Mouse (Mus musculus) limb, embryonic 15.5 days (tissue): ENCODE data around the gene 1700021F05Rik. TPM values are rescaled to one million over a fixed set of nuclear protein-coding genes. Genes with fewer than 3 reads are reported as not detected.

Source experiments
- ATAC-seq: fragments of 200-750 bp; cut with Nextera tagmentation; 2 replicates; pipeline ENCODE4 v1.8.0; 2017; ENCODE audit warnings: low read depth, moderate TSS enrichment; ENCODE audit not compliant: insufficient number of reproducible peaks, low FRiP score, low TSS enrichment
- H3K27ac ChIP-seq: fragments of 300-500 bp; sonication (generic); 2 replicates; pipeline ENCODE4 v1.5.1; 2015; ENCODE audit warnings: moderate library complexity, mild to moderate bottlenecking, inconsistent platforms
- H3K27me3 ChIP-seq: fragments of 300-500 bp; sonication (generic); 2 replicates; pipeline ENCODE4 v1.6.1; 2015; ENCODE audit warnings: inconsistent platforms
- H3K36me3 ChIP-seq: fragments of 300-500 bp; sonication (generic); 2 replicates; pipeline ENCODE4 v1.6.1; 2015; ENCODE audit warnings: inconsistent platforms
- H3K4me1 ChIP-seq: fragments of 300-500 bp; sonication (generic); 2 replicates; pipeline ENCODE4 v1.6.1; 2015; ENCODE audit warnings: inconsistent platforms
- H3K4me2 ChIP-seq: fragments of 300-500 bp; sonication (generic); 2 replicates; pipeline ENCODE4 v1.6.1; 2015; ENCODE audit warnings: mild to moderate bottlenecking, inconsistent platforms
- H3K4me3 ChIP-seq: fragments of 300-500 bp; sonication (generic); 2 replicates; pipeline ENCODE4 v1.5.1; 2015; ENCODE audit warnings: mild to moderate bottlenecking, inconsistent platforms
- H3K9ac ChIP-seq: fragments of 300-500 bp; sonication (generic); 2 replicates; pipeline ENCODE4 v1.6.1; 2015; ENCODE audit warnings: inconsistent platforms
- H3K9me3 ChIP-seq: fragments of 300-500 bp; sonication (generic); 2 replicates; pipeline ENCODE4 v1.6.1; 2016; ENCODE audit warnings: inconsistent platforms
- WGBS: fragments of 180-500 bp; shearing (Covaris S2); methylation state at CpG from one replicate; pipeline ENCODE4 v1.1.7; 2015; 5-methylcytosine and 5-hydroxymethylcytosine counted together
- polyA plus RNA-seq: library from polyadenylated mRNA; unstranded; fragments of >200 nt; fragmentation: Nextera tagmentation; extraction: Ambion mirVana; gene quantifications from 2 replicates; pipeline ENCODE4 v1.2.1, GENCODE M21; 2015

The 1700021F05Rik gene
- polyA plus RNA-seq, result 58.3 and 60.6 TPM in 2 replicates

GRCm38 (mm10) chr10:43540442-43541152 is at the start of gene 1700021F05Rik:
Gene 1700021F05Rik (minus strand): TSS chr10:43540994.
- H3K9ac ChIP-seq, result peak within 1 kb of the TSS; percentile 85
- H3K27me3 ChIP-seq, result no peaks in the 10 kb centered on the region
- peak within 1 kb of the TSS; percentile 84 for H3K4me3 ChIP-seq
- H3K4me2 ChIP-seq, result peak within 1 kb of the TSS; percentile 56
- no peaks in the 10 kb centered on the region for H3K9me3 ChIP-seq
- peaks cover 13% of the 10 kb centered on the region for H3K4me1 ChIP-seq
- peaks cover 7% of the 10 kb centered on the region; the same call in 1 of the 2 replicates for H3K36me3 ChIP-seq
- peak within 1 kb of the TSS; percentile 83 for H3K27ac ChIP-seq
- 0% methylated on average over 48 of the region's 56 CpGs for WGBS
- peak; percentile 95 for ATAC-seq

DNA sequence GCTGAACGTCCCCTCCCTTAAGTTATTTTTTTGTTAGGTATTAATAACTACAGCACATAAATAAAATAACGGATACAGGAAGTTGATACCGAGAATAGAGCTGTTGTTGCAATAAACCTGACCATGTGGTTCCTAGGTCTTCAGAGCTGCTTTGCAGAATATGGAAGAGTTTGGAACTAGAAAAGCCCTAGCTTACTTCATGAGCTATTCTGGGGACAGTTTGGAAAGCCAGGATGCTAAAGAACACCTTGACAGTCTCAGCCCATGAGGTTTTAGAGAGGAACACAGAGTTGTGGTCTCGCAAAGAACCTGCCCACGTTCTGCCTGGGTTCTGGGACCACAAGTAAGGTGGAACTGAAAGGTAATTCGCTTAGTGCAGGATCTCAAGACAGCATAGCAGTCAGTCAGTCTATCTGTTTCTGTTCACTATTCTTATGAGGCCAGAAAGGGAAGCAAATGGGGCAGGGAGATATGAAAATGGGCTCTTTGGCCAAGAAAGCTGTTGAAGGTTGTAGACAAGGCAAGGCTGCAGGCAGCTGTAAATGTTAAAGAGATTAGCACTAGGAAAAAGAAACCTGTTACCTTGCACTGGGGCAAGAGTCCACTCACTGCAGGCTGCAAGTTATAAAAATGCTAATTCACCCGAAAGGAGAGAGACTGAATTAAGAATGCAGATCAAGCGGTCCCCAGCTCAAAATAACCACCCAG is 47.8 kb upstream of the 1700021F05Rik start:
- Histone ChIP-seq H3K9me3 (no peaks in the 10 kb centered on the region), H3K9ac (no peak overlapping the region), H3K4me1 (peaks cover 4% of the 10 kb centered on the region; the same call in 1 of the 2 replicates), H3K4me2 (no peak overlapping the region), H3K27ac (no peak overlapping the region), H3K36me3 (peaks cover 3% of the 10 kb centered on the region; the same call in 1 of the 2 replicates), H3K27me3 (no peaks in the 10 kb centered on the region), H3K4me3 (no peak overlapping the region)
- 58% methylated on average over 8 of the region's 8 CpGs for WGBS
- no peak for ATAC-seq

GRCm38 (mm10) chr10:43584538-43584937 is 43.7 kb upstream of the 1700021F05Rik start:
- 80% methylated on average over 4 of the region's 4 CpGs for WGBS
- H3K4me3 ChIP-seq, result no peak overlapping the region
- peaks cover 11% of the 10 kb centered on the region for H3K4me1 ChIP-seq
- H3K9ac ChIP-seq, result no peak overlapping the region
- no peaks in the 10 kb centered on the region for H3K9me3 ChIP-seq
- no peak overlapping the region for H3K27ac ChIP-seq
- H3K4me2 ChIP-seq, result no peak overlapping the region
- H3K36me3 ChIP-seq, result peaks cover 20% of the 10 kb centered on the region
- no peak for ATAC-seq
- no peaks in the 10 kb centered on the region for H3K27me3 ChIP-seq

DNA sequence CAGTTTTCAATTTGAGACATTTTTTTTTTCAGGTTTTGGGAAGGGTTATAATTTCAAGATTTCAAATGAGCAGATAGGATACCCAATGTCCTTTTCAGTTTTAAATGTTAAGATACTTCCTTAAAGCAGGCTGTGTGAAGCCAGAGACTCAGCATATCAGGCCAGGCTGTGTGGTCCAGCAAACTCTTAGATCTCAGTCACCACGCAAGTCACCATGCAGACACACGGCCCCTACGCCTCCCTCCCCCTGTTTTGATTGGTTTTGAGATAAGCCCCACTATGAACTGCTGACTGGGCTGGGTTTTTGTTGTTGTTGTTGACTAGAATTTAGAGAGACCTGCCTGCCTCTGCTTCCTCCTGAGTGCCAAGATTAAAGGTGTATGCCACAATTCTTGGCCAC is 40.5 kb upstream of the 1700021F05Rik start:
- H3K27me3 ChIP-seq, result no peaks in the 10 kb centered on the region
- peaks cover 20% of the 10 kb centered on the region for H3K36me3 ChIP-seq
- no peak for ATAC-seq
- H3K4me1 ChIP-seq, result peaks cover 12% of the 10 kb centered on the region
- 61% methylated on average over 3 of the region's 3 CpGs for WGBS
- no peaks in the 10 kb centered on the region for H3K9me3 ChIP-seq
- H3K4me3 ChIP-seq, result peak overlapping the region; percentile 57
- H3K4me2 ChIP-seq, result peak overlapping the region; percentile 88
- H3K9ac ChIP-seq, result no peak overlapping the region
- H3K27ac ChIP-seq, result peak overlapping the region; percentile 76; the same call in 1 of the 2 replicates

- Histone ChIP-seq H3K9ac (peak overlapping the region; percentile 73), H3K9me3 (no peaks in the 10 kb centered on the region), H3K4me3 (peak overlapping the region; percentile 57), H3K36me3 (peaks cover 20% of the 10 kb centered on the region), H3K4me2 (peak overlapping the region; percentile 88), H3K4me1 (peaks cover 12% of the 10 kb centered on the region), H3K27ac (peak overlapping the region; percentile 76), H3K27me3 (no peaks in the 10 kb centered on the region)
- no peak for ATAC-seq
- under 1% methylated on average over 15 of the region's 15 CpGs for WGBS
These were observed 39.9 kb upstream of the 1700021F05Rik start for GRCm38 (mm10) chr10:43580649-43581078.

DNA sequence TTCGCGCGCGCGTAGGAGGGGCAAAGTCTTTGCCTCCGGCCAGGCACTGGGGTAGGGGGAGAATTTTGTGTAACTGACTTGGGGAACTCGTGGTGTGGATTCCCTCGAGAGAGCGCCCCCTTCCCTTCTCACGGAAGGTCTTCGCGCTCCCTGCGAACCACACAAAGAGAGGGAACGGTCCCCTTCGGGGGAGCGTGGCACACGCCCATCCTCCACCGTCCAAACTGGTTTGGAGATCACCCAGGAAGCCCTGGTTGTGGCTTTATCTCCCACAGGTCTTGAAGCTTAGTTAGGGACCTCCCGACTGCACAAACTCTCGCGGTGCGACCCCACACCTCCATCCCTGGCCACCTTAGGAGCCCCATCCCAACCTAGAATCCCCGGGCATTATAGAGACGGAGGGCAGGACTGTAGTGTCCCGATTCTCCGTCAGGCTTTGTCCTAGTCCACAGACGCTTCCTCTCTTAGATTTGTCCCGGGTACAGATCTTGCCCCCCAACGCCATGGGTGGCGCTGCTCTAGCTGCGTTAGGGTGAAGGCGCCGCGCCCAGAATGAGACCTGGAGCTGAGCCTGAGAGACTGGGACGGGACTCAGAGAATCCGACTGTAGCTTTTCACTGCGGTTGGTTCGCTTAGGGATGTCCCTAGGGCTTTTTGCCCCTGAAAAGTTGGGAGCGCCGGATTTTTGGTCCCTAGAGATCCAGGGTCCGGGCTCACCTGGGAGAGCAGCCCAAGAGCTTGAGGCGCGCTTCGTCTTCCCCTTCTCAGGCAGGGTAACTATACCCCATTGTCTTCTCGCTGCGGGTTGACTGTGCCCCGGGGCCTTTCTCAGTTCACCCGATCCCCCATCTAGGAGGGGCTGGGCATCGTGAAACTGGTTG is 38.8 kb upstream of the 1700021F05Rik start:
- Histone ChIP-seq H3K4me2 (peak overlapping the region; percentile 88), H3K9ac (peak overlapping the region; percentile 73), H3K9me3 (no peaks in the 10 kb centered on the region), H3K4me1 (peaks cover 12% of the 10 kb centered on the region), H3K36me3 (peaks cover 20% of the 10 kb centered on the region), H3K27ac (peak overlapping the region; percentile 98), H3K4me3 (peak overlapping the region; percentile 57), H3K27me3 (no peaks in the 10 kb centered on the region)
- peak; percentile 36; the same call in 1 of the 2 replicates for ATAC-seq
- WGBS, result under 1% methylated on average over 49 of the region's 49 CpGs

DNA sequence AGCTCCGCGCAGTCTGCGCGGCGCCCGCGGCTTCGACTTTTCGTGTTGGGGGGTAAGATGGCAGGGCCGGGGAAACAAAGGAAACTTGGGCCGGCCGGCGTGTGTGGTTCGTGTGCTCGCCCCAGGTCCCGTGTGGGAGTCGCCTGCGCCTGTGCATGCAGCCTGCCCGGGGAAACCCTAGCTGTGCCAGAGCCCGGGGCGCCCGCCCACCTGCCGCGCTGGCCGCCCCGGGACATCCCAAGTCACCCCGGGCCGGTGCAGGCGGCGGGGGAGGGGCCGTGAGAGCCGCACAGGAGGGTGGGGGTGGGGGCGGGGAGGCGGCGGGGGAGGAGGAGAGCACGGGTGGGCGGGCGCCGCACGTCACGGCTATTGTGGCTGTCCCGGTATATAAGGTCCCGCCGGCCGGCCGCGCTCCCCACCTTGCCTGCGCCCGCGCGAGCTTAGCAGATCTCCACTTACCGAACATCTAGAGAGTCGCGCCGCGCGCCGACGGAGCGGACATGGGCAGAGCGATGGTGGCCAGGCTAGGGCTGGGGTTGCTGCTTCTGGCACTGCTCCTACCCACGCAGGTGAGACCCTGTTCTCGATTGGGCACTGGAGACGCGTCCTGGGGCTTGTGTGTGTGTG is 38.1 kb upstream of the 1700021F05Rik start:
- Histone ChIP-seq H3K9ac (peak overlapping the region; percentile 73), H3K4me2 (peak overlapping the region; percentile 88), H3K36me3 (peaks cover 19% of the 10 kb centered on the region), H3K27ac (peak overlapping the region; percentile 98), H3K27me3 (no peaks in the 10 kb centered on the region), H3K4me3 (peak overlapping the region; percentile 57), H3K4me1 (peaks cover 12% of the 10 kb centered on the region), H3K9me3 (no peaks in the 10 kb centered on the region)
- WGBS, result 0% methylated on average over 48 of the region's 65 CpGs
- ATAC-seq, result peak; percentile 77

- peak overlapping the region; percentile 73 for H3K9ac ChIP-seq
- peaks cover 14% of the 10 kb centered on the region for H3K36me3 ChIP-seq
- peak overlapping the region; percentile 88 for H3K4me2 ChIP-seq
- no peaks in the 10 kb centered on the region for H3K27me3 ChIP-seq
- no peaks in the 10 kb centered on the region for H3K9me3 ChIP-seq
- peak overlapping the region; percentile 98 for H3K27ac ChIP-seq
- H3K4me3 ChIP-seq, result peak overlapping the region; percentile 57
- WGBS, result under 1% methylated on average over 32 of the region's 32 CpGs
- ATAC-seq, result peak; percentile 8; the same call in 1 of the 2 replicates
- peaks cover 12% of the 10 kb centered on the region for H3K4me1 ChIP-seq
These were observed 37.6 kb upstream of the 1700021F05Rik start for GRCm38 (mm10) chr10:43578366-43578753.

GRCm38 (mm10) chr10:43577997-43578331 is 37.2 kb upstream of the 1700021F05Rik start, which contains the start of gene Cd24a:
Gene Cd24a (plus strand): TSS chr10:43578284.
- Histone ChIP-seq H3K4me2 (peak within 1 kb of the TSS; percentile 88), H3K27me3 (no peaks in the 10 kb centered on the region), H3K27ac (peak within 1 kb of the TSS; percentile 98), H3K4me3 (peak within 1 kb of the TSS; percentile 57), H3K4me1 (peaks cover 12% of the 10 kb centered on the region), H3K9ac (peak within 1 kb of the TSS; percentile 73), H3K9me3 (no peaks in the 10 kb centered on the region), H3K36me3 (peaks cover 10% of the 10 kb centered on the region)
- under 1% methylated on average over 6 of the region's 6 CpGs for WGBS
- no peak for ATAC-seq

DNA sequence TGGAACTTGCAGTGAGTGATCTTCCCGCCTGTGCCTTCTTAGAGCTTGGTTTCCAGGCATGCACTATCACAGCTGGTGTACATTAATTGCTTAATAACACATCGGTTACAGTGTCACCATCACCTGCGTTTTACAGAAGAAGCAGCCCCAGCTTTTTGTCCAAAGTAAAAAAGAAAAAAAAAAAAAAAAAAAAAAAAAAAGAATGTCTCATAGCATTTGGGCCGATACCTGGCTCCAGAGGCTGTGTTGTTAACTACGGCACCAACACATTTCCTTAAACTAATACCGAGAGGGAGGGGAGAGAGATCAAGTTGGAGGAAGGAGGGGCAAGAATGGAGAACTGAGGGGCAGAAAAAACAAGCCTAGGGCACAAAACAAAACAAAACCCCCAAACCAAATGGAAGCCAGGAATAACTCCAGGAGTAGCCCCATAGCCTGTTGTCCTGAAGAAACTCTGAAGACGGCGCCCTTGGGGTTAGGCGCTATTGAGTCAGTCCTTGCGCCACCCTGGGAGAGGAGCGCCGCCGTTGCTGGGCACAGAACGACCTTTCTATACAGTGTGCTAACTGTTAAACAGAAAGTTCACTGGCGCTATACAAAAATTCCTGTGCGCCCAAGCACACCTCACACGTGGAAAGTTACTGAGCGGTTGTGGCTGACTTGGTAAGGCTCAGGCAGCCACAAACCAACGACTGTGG is 36.7 kb upstream of the 1700021F05Rik start:
- WGBS, result 11% methylated on average over 19 of the region's 19 CpGs
- H3K36me3 ChIP-seq, result peaks cover 5% of the 10 kb centered on the region
- ATAC-seq, result peak; percentile 47
- H3K9ac ChIP-seq, result no peak overlapping the region
- H3K27me3 ChIP-seq, result no peaks in the 10 kb centered on the region
- H3K27ac ChIP-seq, result peak overlapping the region; percentile 98
- H3K4me3 ChIP-seq, result peak overlapping the region; percentile 57
- H3K9me3 ChIP-seq, result no peaks in the 10 kb centered on the region
- H3K4me1 ChIP-seq, result peaks cover 12% of the 10 kb centered on the region
- peak overlapping the region; percentile 88 for H3K4me2 ChIP-seq
